Mouse (Mus musculus): Measurements from ENCODE around the gene Rnf227. TPM values are rescaled to one million over a fixed set of nuclear protein-coding genes. Genes with fewer than 3 reads are reported as not detected.

Rnf227 gene
- total and polyA plus RNA-seq, 3 experiments: 0.21 to 0.30 TPM; not detected in 1

- peaks cover 23 to 68% of the 10 kb centered on the region in 2 experiments for H3K36me3 ChIP-seq (replicated peaks in 1 of 2; ENCODE audit: control insufficient read depth in 1 of 2, insufficient read depth in 1 of 2, low read length in 1 of 2)
- no peak overlapping the region for H3K9ac ChIP-seq (ENCODE audit: insufficient read depth, low read depth)
- DNase-seq (ENCODE audit: extremely low read depth): no peak
- in situ Hi-C loops (cut with MboI; ENCODE audit: low pct_ligation_motif_present, low pct_unique_long_range_greater_than_20kb, low sequenced_read_pairs) (no loop called here), dilution Hi-C loops (cut with MboI; ENCODE audit: extremely low pct_ligation_motif_present, extremely low pct_unique_long_range_greater_than_20kb, low sequenced_read_pairs) (no loop called here)
- H3K4me3 ChIP-seq (replicated peaks in 1 of 3; ENCODE audit: low read depth in 2 of 3, low read length in 2 of 3, poor library complexity in 1 of 3): no peak overlapping the region
- no peaks in the 10 kb centered on the region for H3K79me2 ChIP-seq (replicated peaks; ENCODE audit: control insufficient read depth, extremely low read depth, insufficient read depth, poor library complexity, severe bottlenecking)
- TF ChIP-seq MYC (IDR thresholded peaks at IDR 0.05; ENCODE audit: low read depth, low read length): no peak
- TF ChIP-seq GABPA (IDR thresholded peaks at IDR 0.05; ENCODE audit: insufficient replicate concordance, low read depth, low read length): no peak
- TF ChIP-seq BHLHE40 (IDR thresholded peaks at IDR 0.05; ENCODE audit: low read depth, low read length): no peak
- TF ChIP-seq ZNF384 (IDR thresholded peaks at IDR 0.05; ENCODE audit: low read depth, low read length): no peak
- H3K9me3 ChIP-seq (replicated peaks; ENCODE audit: low read length): no peaks in the 10 kb centered on the region
- H3K27ac ChIP-seq (ENCODE audit: insufficient read depth, low read depth): no peak overlapping the region
- peaks cover 0 to 3% of the 10 kb centered on the region in 2 experiments; a peak in 1 of 4 replicates for H3K4me1 ChIP-seq (ENCODE audit: control insufficient read depth in 1 of 2, insufficient read depth in 2 of 2)
- no peaks in the 10 kb centered on the region for H3K27me3 ChIP-seq (replicated peaks)
- H3K4me2 ChIP-seq (ENCODE audit: insufficient read depth, low read depth, poor library complexity, severe bottlenecking): no peak overlapping the region
Measured at GRCm38 (mm10) chr11:69297799-69298198, 42.5 kb upstream of the Rnf227 start.

- DNase-seq (ENCODE audit: extremely low read depth): no peak
- no peaks in the 10 kb centered on the region for H3K9me3 ChIP-seq (replicated peaks; ENCODE audit: low read length)
- no peak for TF ChIP-seq ZMIZ1 (IDR thresholded peaks at IDR 0.05; ENCODE audit: low read depth, low read length)
- TF ChIP-seq JUND (conservative IDR thresholded peaks at IDR 0.05; ENCODE audit: low read depth, low read length): no peak
- no peak for TF ChIP-seq NRF1 (IDR thresholded peaks at IDR 0.05; ENCODE audit: low read depth, low read length)
- TF ChIP-seq USF1 (IDR thresholded peaks at IDR 0.05; ENCODE audit: low read depth, low read length): no peak
- TF ChIP-seq POLR2A (IDR thresholded peaks at IDR 0.05; ENCODE audit: low read depth, low read length): no peak
- TF ChIP-seq BHLHE40 (IDR thresholded peaks at IDR 0.05; ENCODE audit: low read depth, low read length): no peak
- no peak for TF ChIP-seq RCOR1 (conservative IDR thresholded peaks at IDR 0.05; ENCODE audit: low read depth, low read length)
- TF ChIP-seq ZNF384 (IDR thresholded peaks at IDR 0.05; ENCODE audit: low read depth, low read length): no peak
- no peak for TF ChIP-seq ELF1 (IDR thresholded peaks at IDR 0.05; ENCODE audit: low read depth, low read length)
- no peak for TF ChIP-seq KAT2A (IDR thresholded peaks at IDR 0.05; ENCODE audit: insufficient replicate concordance, low read length)
- no peak for TF ChIP-seq JUN (IDR thresholded peaks at IDR 0.05; ENCODE audit: insufficient read depth, low read depth, low read length)
- TF ChIP-seq HCFC1 (IDR thresholded peaks at IDR 0.05; ENCODE audit: low read depth, low read length): no peak
- TF ChIP-seq CHD1 (IDR thresholded peaks at IDR 0.05; ENCODE audit: low read depth, low read length): no peak
- peaks cover 28 to 72% of the 10 kb centered on the region in 2 experiments for H3K36me3 ChIP-seq (replicated peaks in 1 of 2; ENCODE audit: control insufficient read depth in 1 of 2, insufficient read depth in 1 of 2, low read length in 1 of 2)
- no peak overlapping the region for H3K27ac ChIP-seq (ENCODE audit: insufficient read depth, low read depth)
- dilution Hi-C loops (cut with MboI; ENCODE audit: extremely low pct_ligation_motif_present, extremely low pct_unique_long_range_greater_than_20kb, low sequenced_read_pairs): no loop called here
- H3K4me3 ChIP-seq (replicated peaks in 1 of 3; ENCODE audit: low read depth in 2 of 3, low read length in 2 of 3, poor library complexity in 1 of 3): no peak overlapping the region
- peaks cover 0 to 3% of the 10 kb centered on the region in 2 experiments; a peak in 1 of 4 replicates for H3K4me1 ChIP-seq (ENCODE audit: control insufficient read depth in 1 of 2, insufficient read depth in 2 of 2)
- no peak overlapping the region for H3K9ac ChIP-seq (ENCODE audit: insufficient read depth, low read depth)
- H3K27me3 ChIP-seq (replicated peaks): no peaks in the 10 kb centered on the region
- in situ Hi-C loops (cut with MboI; ENCODE audit: low pct_ligation_motif_present, low pct_unique_long_range_greater_than_20kb, low sequenced_read_pairs): no loop called here
- no peaks in the 10 kb centered on the region for H3K79me2 ChIP-seq (replicated peaks; ENCODE audit: control insufficient read depth, extremely low read depth, insufficient read depth, poor library complexity, severe bottlenecking)
- no peak overlapping the region for H3K4me2 ChIP-seq (ENCODE audit: insufficient read depth, low read depth, poor library complexity, severe bottlenecking)
Measured at GRCm38 (mm10) chr11:69298231-69298630, 42.0 kb upstream of the Rnf227 start.

Measured in CH12.LX (cell line).